Mouse (Mus musculus) heart, postnatal 25 days (tissue): Measurements from ENCODE around the gene Fer. TPM values are rescaled to one million over a fixed set of nuclear protein-coding genes. Genes with fewer than 3 reads are reported as not detected.

ENCODE experiments used
- DNase-seq: peaks from one replicate; pipeline ENCODE4 v3.0.0; 2022; ENCODE audit warnings: low spot score
- intact Hi-C: fragments of 180-260 bp; cut with DNase I; formaldehyde crosslinking; loops from one replicate; pipeline ENCODE4 v1.15.1; 2025
- total RNA-seq, 2 experiments: library from RNA; stranded (reverse); gene quantifications; 2 replicates each; pipeline ENCODE4 v1.2.3; 2021

The Fer gene
- total RNA-seq, 2 experiments from 2014 or later: 17.4 to 17.9 TPM

DNA sequence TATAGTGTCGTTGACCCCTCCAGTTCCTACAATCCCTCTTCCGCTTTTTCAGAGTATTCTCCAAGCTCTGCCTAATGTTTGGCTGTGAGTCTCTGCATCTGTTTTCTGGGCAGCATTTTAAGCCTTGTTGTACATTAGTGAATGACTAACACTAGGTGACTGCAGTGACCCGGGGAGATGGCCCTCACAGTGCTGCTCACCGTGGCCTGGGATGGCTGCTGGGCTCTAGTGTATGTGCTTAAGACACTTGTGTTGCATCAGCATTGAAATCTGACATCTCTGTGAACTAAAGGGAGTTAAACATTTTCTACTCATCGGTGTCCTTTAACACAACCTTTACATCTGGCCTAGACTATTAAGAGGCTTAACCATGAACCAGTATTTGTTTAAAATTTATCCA is 264.0 kb downstream of the Fer start:
- no peak for DNase-seq
- intact Hi-C loops: loop anchor here (5.0 kb wide), 1 partner anchor 75 kb away; no protein-coding TSS in a partner anchor

DNA sequence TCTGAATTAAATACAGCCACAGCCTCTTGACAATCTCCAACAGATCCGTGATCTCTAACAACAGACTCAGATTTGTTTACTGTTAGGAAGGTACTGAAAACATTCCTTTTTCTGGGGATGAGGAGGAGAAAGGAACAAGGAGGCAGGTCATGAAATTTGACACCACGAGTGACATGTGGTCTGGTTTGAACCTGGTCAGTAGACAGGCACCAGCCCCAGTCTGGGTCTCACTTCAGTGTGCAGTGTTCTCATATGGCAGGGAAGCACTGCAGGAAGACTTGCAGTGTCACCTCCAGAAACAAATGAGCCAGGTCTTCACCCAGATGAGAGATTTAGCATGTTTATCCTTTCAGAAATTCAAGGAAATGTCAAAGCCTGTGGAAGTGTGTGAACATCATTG is 266.9 kb downstream of the Fer start:
- no peak for DNase-seq
- intact Hi-C loops: loop anchor here (5.0 kb wide), 1 partner anchor 77 kb away; no protein-coding TSS in a partner anchor

GRCm38 (mm10) chr17:64130356-64130755 is 267.5 kb downstream of the Fer start:
- intact Hi-C loops: no loop called here
- peak; percentile 10 for DNase-seq

DNA sequence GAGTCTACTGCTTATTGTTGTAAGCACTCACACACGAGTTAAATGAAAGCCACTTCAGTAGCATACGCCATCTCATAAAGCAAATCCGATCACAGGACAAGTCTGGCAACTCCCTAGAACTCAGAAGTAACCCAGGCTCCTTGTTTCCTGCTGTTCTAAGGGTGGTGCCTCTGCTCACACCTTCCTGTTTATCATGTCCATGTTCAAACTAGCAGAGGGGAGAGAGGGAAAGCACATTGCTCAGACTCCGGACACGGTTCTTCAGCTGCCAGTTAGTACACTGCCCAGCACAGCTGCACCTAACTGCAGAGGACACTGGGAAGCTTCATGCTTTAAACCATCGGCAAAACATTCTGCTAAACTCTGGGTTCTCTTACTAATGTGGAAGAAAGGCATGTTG is 269.3 kb downstream of the Fer start:
- intact Hi-C loops: no loop called here
- DNase-seq: no peak

GRCm38 (mm10) chr17:64135941-64136650 is 273.2 kb downstream of the Fer start:
- DNase-seq: no peak
- intact Hi-C loops: no loop called here

DNA sequence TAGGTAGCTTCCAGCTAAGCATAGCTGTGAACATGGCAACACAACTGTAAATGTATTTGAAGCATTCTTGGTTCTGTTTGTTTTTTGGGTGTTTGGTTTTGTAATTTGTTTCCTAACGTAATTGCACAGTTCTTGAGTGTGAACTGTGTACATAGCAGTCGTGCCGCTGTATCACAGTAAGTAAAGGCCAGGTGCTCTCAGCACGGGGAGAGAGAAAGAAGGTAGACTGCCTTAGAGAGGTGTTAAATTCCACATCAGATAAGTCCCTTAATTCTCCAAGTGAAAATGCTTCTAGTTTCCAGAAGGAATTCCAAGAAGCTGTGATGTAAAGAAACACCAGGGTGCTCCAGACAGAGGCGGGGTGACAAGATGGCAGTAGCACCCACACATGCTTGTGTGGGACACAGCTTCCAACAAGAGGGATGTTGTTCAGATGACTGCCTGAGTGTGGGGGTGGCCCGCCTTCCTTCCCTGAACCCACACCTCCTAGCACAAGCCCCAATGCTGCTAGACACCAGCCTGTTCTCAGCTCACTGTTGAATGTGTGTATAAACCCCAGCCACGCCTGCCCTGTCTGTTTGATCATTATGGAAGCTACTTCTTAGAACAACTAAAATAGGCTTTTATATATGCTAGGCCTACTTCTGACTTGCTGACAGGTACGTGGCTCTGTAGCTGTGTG is 275.3 kb downstream of the Fer start:
- intact Hi-C loops: no loop called here
- no peak for DNase-seq

GRCm38 (mm10) chr17:64139231-64139915 is 276.5 kb downstream of the Fer start:
- no peak for DNase-seq
- intact Hi-C loops: no loop called here

DNA sequence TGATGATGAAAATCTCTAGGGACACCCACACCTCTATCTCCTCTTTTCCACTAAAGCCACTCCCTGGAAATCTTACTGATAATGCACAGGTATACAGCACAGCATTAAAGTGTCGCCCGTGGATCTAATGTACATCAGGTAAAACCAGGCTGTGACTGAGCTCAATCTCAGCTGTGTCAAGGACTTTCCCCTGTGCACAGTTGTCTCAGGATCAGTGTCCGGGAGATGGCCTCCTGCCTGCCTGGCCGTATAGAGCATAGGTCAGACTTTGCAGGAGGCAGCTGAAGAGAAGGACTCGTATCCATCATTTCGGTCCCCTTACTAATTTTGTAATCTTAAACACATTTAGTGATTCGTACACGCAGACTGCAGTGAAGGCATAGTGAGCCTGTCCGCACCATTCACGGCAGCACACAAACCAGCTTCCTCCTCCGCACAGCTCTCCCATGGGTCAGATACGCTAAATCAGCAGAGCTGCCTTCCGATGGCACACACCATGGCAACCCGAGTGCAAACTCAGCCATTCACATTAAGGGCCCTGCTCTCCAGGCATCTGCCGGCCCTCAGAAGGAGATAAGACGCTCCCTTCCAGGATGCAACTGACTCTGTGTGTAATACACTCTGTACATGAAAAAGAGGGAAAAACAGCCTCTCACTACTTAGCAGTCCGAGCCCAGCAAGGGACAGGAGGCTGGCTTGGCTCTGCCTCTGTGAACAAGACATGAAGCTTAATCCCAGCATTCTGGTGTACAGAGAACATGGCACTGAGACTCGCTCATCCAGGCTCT is 277.4 kb downstream of the Fer start:
- intact Hi-C loops: no loop called here
- DNase-seq: no peak

DNA sequence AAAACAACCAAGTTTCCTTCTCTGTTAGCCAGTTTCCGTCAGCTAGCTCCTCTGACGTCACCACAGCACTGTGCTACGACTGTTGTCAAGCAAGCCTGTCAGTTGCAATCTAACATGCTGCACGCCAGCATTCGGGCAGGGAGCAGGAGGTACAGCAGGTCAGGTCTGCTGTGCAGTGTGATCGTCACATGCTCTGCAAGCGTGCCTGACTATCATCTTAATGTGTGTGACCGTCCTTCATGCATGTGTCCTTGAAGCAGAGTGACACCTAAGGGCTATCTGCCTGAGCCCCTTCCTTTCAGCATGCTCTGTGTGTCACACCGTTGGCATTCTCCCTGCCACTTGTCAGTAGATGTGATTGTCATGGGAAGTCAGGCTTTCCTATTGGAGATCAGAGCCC is 279.0 kb downstream of the Fer start:
- intact Hi-C loops: no loop called here
- no peak for DNase-seq

- DNase-seq: no peak
- intact Hi-C loops: no loop called here
These were observed 283.5 kb downstream of the Fer start for GRCm38 (mm10) chr17:64146409-64146808.

DNA sequence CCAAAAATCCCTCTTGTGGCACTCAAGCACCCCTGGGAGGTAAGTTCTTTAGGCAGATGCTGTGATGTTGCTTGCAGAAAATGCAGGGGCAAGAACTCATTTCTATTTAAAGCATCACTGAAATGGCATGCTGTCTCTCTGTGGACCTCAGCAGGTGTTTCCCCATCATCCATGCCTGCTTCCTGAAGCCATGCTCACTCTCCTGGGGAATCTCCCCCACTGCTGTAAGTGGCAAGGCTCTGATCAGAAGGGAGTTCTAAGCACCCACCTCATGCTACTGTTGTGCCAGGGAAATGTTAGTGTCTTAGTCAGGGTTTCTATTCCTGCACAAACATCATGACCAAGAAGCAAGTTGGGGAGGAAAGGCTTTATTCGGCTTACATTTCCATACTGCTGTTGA is 287.9 kb downstream of the Fer start:
- DNase-seq: no peak
- intact Hi-C loops: no loop called here

GRCm38 (mm10) chr17:64167731-64168130 is 304.9 kb downstream of the Fer start:
- DNase-seq: no peak
- intact Hi-C loops: no loop called here

GRCm38 (mm10) chr17:64170019-64170418 is 307.2 kb downstream of the Fer start:
- intact Hi-C loops: no loop called here
- DNase-seq: no peak

- DNase-seq: no peak
- intact Hi-C loops: no loop called here
These were observed 309.6 kb downstream of the Fer start for GRCm38 (mm10) chr17:64172474-64172873.

DNA sequence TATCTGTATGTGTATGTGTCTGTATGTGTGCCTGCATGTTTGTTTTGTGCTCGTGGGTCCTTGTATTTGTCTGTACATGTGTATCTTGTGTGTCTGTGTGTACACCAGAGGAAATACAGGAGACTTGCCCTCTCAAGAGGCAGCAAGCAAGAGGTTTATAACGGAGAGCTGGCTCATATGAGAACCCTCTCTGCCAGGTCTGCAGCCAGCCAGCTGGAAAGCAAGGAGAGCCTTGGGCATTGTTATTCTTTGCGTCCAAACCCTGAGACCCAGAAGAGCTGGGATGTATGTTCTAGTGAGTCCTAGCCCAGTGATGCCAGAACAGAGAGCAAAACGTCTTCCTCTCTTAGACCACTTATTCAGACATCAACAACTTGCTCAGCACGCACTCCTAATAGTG is 317.7 kb downstream of the Fer start:
- DNase-seq: no peak
- intact Hi-C loops: no loop called here

GRCm38 (mm10) chr17:64181291-64181690 is 318.4 kb downstream of the Fer start:
- intact Hi-C loops: no loop called here
- DNase-seq: no peak

GRCm38 (mm10) chr17:64182599-64182998 is 319.7 kb downstream of the Fer start:
- intact Hi-C loops: no loop called here

DNA sequence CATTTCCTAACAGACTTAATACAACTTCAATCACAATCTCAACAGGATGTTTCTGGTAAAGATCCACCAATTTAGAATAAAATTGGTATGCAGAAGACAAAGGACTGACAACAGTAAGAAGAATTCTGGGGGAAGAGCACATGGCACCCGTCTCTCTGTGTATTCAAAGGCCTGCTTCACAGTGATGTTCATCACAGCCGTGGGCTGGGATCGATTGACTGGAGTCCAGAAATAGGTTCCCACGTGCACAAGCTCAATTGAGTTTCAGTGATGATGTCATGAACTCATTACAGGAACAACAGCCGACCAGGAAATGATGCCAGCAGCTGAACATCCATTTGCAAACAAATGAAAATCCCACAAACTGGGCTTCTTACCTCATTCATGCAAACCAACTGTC is 320.3 kb downstream of the Fer start:
- DNase-seq: no peak
- intact Hi-C loops: no loop called here

More at GRCm38 (mm10) chr17:64182599-64182998, 319.7 kb downstream of the Fer start:
- DNase-seq: no peak
